Mouse (Mus musculus) limb, embryonic 11.5 days (tissue): Measurements from ENCODE around the gene Tnfsf15. TPM values are rescaled to one million over a fixed set of nuclear protein-coding genes. Genes with fewer than 3 reads are reported as not detected.

ENCODE experiments used
- ATAC-seq: fragments of 200-750 bp; cut with Nextera tagmentation; 2 replicates; pipeline ENCODE4 v1.8.0; 2017; ENCODE audit warnings: low read depth; ENCODE audit not compliant: insufficient number of reproducible peaks, low FRiP score, low TSS enrichment
- DNase-seq: peaks from one replicate; pipeline ENCODE4 v3.0.0-alpha.2; 2015; ENCODE audit warnings: low spot score
- H3K27ac ChIP-seq: fragments of 300-500 bp; sonication (generic); replicated peaks from 2 replicates; pipeline ENCODE4 v1.5.1; 2014; ENCODE audit warnings: low read depth, mild to moderate bottlenecking, low read length
- H3K27me3 ChIP-seq: fragments of 300-500 bp; sonication (generic); 2 replicates; pipeline ENCODE4 v1.6.1; 2014; ENCODE audit warnings: mild to moderate bottlenecking, low read length, mixed read lengths; ENCODE audit not compliant: control insufficient read depth, insufficient read depth
- H3K36me3 ChIP-seq: fragments of 300-500 bp; sonication (generic); 2 replicates; pipeline ENCODE4 v1.6.1; 2014; ENCODE audit warnings: mild to moderate bottlenecking, low read length, moderate library complexity, mixed read lengths; ENCODE audit not compliant: control insufficient read depth, insufficient read depth
- H3K4me1 ChIP-seq: fragments of 300-500 bp; sonication (generic); 2 replicates; pipeline ENCODE4 v1.6.1; 2014; ENCODE audit warnings: low read length, mixed read lengths; ENCODE audit not compliant: control insufficient read depth, insufficient read depth
- H3K4me2 ChIP-seq: fragments of 300-500 bp; sonication (generic); 2 replicates; pipeline ENCODE4 v1.6.1; 2014; ENCODE audit warnings: low read depth, mild to moderate bottlenecking, moderate library complexity; ENCODE audit not compliant: severe bottlenecking
- H3K4me3 ChIP-seq: fragments of 300-500 bp; sonication (generic); 2 replicates; pipeline ENCODE4 v1.5.1; 2014; ENCODE audit warnings: low read depth, low read length
- H3K9ac ChIP-seq: fragments of 300-500 bp; sonication (generic); 2 replicates; pipeline ENCODE4 v1.6.1; 2014; ENCODE audit warnings: mild to moderate bottlenecking, low read length
- H3K9me3 ChIP-seq: fragments of 300-500 bp; sonication (generic); 2 replicates; pipeline ENCODE4 v1.6.1; 2016; ENCODE audit warnings: low read length; ENCODE audit not compliant: control insufficient read depth
- WGBS: fragments of 180-500 bp; shearing (Covaris S2); extraction: QIAGEN DNeasy Blood & Tissue Kit; methylation state at CpG from one replicate; pipeline ENCODE4 v1.1.7; 2014; 5-methylcytosine and 5-hydroxymethylcytosine counted together
- polyA plus RNA-seq: library from polyadenylated mRNA; unstranded; fragments of >200 nt; fragmentation: Nextera tagmentation; extraction: Ambion mirVana; gene quantifications from 2 replicates; pipeline ENCODE4 v1.2.1, GENCODE M21; 2014

Tnfsf15 gene
- polyA plus RNA-seq, 1 experiment from 2014 or later, result not detected

DNA sequence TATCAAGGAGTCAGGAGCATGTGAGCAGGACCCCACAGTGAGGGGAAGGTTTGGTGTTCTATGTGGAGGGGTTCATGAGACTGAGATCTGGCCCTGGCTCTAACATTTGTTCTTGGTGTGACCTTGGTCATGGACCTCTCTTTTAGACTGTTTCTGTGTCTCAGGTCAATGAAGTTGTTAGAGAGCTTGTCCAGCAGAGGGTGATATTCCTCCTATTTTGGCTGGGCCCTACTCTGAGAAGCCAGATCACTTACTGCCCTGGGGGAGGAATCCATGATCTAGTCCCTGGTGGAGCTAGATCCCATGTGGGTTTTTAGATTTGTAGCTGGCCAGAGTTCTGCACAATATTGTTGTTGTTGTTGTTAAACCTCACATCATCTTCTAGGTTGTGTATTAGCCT lies 58.8 kb downstream of the Tnfsf15 start:
- Histone ChIP-seq H3K9ac (no peak overlapping the region), H3K4me1 (no peaks in the 10 kb centered on the region), H3K4me2 (no peak overlapping the region), H3K36me3 (no peaks in the 10 kb centered on the region), H3K9me3 (no peaks in the 10 kb centered on the region), H3K27ac (no peak overlapping the region), H3K4me3 (no peak overlapping the region), H3K27me3 (no peaks in the 10 kb centered on the region)
- DNase-seq (no peak), ATAC-seq (no peak)

- Histone ChIP-seq H3K4me3 (no peak overlapping the region), H3K36me3 (no peaks in the 10 kb centered on the region), H3K27ac (no peak overlapping the region), H3K27me3 (no peaks in the 10 kb centered on the region), H3K9me3 (no peaks in the 10 kb centered on the region), H3K4me2 (no peak overlapping the region), H3K9ac (no peak overlapping the region), H3K4me1 (no peaks in the 10 kb centered on the region)
- WGBS, result 65% methylated on average over 4 of the region's 4 CpGs
- DNase-seq, result no peak
- ATAC-seq, result no peak
Observed at GRCm38 (mm10) chr4:63685253-63685525, 59.7 kb downstream of the Tnfsf15 start.

DNA sequence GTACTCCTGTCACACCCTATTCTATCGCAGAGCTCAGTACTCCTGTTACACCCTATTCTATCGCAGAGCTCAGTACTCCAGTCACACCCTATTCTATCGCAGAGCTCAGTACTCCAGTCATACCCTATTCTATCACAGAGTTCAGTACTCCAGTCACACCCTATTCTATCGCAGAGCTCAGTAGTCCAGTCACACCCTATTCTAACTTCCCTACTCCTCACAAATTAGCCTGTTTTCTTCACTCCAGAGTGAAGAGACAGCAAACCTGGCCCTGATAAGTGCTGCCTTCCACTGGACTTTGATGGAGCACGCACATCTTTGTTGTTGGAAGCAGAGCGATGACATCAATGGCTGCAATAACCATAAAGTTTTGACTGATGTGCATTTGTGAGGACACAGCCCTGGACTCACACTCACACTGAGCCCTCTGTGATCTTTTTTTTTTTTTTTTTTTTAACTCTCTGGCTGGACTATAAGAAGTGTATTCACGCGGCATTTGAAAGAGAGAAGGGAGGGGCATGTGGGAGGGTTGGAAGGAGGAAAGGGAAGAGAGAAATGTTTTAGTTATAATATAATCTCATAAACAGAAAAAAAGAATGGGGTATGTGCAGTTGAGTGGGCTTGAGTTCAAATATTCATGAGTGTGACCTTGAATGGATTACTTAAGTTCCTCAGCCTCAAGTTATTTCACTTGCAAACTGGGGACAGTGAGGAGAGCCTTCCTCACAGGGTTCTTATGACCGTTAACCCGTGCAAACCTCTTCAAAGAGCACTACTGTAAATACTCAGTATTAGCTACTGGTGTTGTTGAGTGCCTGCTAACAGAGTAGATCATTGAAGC lies 60.3 kb downstream of the Tnfsf15 start:
- H3K9ac ChIP-seq, result no peak overlapping the region
- no peaks in the 10 kb centered on the region for H3K4me1 ChIP-seq
- no peaks in the 10 kb centered on the region for H3K9me3 ChIP-seq
- H3K27me3 ChIP-seq, result no peaks in the 10 kb centered on the region
- no peaks in the 10 kb centered on the region for H3K36me3 ChIP-seq
- DNase-seq, result no peak
- H3K4me3 ChIP-seq, result no peak overlapping the region
- no peak for ATAC-seq
- WGBS, result 77% methylated on average over 10 of the region's 10 CpGs
- no peak overlapping the region for H3K27ac ChIP-seq
- H3K4me2 ChIP-seq, result no peak overlapping the region

DNA sequence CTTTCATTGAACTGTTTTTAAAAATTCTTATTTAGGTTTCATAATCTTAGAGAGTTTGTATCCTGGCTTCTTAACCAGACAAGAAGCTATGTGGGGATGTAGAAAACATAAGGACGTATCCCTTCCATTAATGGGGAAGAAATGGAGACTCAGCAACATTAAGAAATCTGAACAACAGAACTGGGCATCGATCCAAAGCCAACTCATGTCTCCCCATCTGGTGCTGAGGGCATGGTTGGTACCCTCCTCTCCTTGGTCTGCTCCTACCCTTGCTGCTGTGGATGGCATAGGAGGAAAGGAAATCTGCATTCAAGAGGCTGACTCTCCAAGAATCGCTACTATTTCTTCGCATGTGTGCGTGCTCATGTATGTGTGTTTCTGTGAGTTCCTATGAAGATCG lies 61.2 kb downstream of the Tnfsf15 start:
- H3K27ac ChIP-seq, result no peak overlapping the region
- no peak overlapping the region for H3K4me3 ChIP-seq
- DNase-seq (no peak), ATAC-seq (no peak)
- no peak overlapping the region for H3K9ac ChIP-seq
- no peak overlapping the region for H3K4me2 ChIP-seq
- H3K36me3 ChIP-seq, result no peaks in the 10 kb centered on the region
- H3K9me3 ChIP-seq, result no peaks in the 10 kb centered on the region
- 93% methylated on average over 6 of the region's 6 CpGs for WGBS
- H3K4me1 ChIP-seq, result no peaks in the 10 kb centered on the region
- H3K27me3 ChIP-seq, result no peaks in the 10 kb centered on the region

- DNase-seq, result no peak
- Histone ChIP-seq H3K27ac (no peak overlapping the region), H3K4me3 (no peak overlapping the region), H3K9ac (no peak overlapping the region), H3K27me3 (no peaks in the 10 kb centered on the region), H3K9me3 (no peaks in the 10 kb centered on the region), H3K36me3 (no peaks in the 10 kb centered on the region), H3K4me1 (no peaks in the 10 kb centered on the region), H3K4me2 (no peak overlapping the region)
- ATAC-seq, result no peak
- 83% methylated on average over 11 of the region's 11 CpGs for WGBS
Observed at GRCm38 (mm10) chr4:63683056-63683455, 61.9 kb downstream of the Tnfsf15 start.

DNA sequence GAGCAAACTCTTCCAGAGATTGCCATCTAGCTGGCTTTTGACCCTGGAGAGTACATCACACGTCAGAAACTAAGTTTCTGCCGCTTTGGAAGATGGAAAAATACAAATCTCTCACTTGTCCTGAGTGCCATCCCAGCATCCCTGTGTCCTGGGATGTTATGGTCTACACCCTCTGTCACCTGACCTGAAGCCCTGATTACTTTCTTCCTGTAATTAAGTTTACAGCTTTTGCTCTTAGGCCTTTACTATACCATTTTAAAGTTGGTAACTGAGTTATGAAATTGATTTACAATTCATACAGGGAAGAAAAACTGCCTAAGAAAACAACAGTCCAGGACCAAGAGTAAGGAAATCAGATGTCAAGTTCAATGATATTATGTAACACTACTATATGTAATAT lies 62.5 kb downstream of the Tnfsf15 start:
- whole genome bisulfite sequencing, result 69% methylated on average over 2 of the region's 2 CpGs
- Histone ChIP-seq H3K4me2 (no peak overlapping the region), H3K27me3 (no peaks in the 10 kb centered on the region), H3K4me1 (no peaks in the 10 kb centered on the region), H3K9ac (no peak overlapping the region), H3K27ac (no peak overlapping the region), H3K36me3 (no peaks in the 10 kb centered on the region), H3K9me3 (no peaks in the 10 kb centered on the region), H3K4me3 (no peak overlapping the region)
- no peak for DNase-seq
- no peak for ATAC-seq

DNA sequence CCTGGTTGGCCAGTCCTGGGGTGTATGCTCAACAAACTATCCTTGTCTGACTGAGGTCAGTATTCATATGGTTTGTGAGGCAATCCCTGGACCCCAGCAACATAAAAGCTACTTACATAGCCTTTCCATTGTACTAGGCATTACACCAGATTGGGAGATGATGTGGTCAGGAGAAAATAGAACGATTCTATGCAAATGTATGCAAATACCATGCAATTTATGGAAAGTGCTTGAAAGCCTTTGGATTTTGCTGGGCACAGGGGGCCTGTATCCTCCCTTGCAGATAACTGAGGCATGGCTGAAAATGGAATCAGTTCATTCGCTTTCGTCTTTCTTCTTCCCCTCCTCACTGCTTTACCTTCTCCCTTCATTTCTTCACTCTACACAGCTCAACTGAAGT lies 63.4 kb downstream of the Tnfsf15 start:
- H3K9ac ChIP-seq, result no peak overlapping the region
- WGBS, result 86% methylated on average over 3 of the region's 3 CpGs

More for the DNA sequence above, 63.4 kb downstream of the Tnfsf15 start:
- no peak overlapping the region for H3K4me2 ChIP-seq
- ATAC-seq (no peak), DNase-seq (no peak)
- H3K27me3 ChIP-seq, result no peaks in the 10 kb centered on the region
- no peaks in the 10 kb centered on the region for H3K4me1 ChIP-seq
- no peak overlapping the region for H3K27ac ChIP-seq
- H3K9me3 ChIP-seq, result no peaks in the 10 kb centered on the region
- H3K4me3 ChIP-seq, result no peak overlapping the region
- no peaks in the 10 kb centered on the region for H3K36me3 ChIP-seq
